Mouse (Mus musculus) lung, postnatal 4 days (tissue): ENCODE measurements around the gene Hagh.

Experiments
- DNase-seq, 2 experiments: peaks; one replicate each; pipeline ENCODE4 v3.0.0; 2021

The Hagh gene

DNA sequence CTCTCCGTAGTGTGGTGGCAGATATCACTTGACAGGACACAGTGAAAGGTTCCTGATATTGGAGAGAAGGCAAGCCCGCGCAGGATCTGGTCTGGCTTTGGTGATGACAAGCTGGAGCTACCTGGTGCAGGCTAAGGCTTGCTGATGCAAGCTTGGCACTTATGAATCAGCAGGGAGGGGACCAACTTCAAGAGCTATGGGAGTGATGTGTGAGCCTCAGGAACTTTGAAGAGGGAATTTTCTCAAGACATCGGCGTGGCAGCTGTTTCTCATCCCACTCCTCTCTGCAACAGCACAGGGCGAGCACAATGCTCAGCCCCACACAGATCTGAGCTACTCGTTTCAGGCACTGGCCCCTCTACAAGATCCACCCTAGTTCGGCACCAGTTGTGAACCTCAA is at the start of gene Hagh:
Hagh (plus strand) TSS at position 302 of the 400 bp plus-strand sequence.
- no peak for DNase-seq

- no peak for DNase-seq
Measured at GRCm38 (mm10) chr17:24792190-24792589, 47.8 kb upstream of the Hagh start.

- DNase-seq, result peak in 1 of 2 experiments; percentile 30
Measured at GRCm38 (mm10) chr17:24794791-24795190, 45.2 kb upstream of the Hagh start.

DNA sequence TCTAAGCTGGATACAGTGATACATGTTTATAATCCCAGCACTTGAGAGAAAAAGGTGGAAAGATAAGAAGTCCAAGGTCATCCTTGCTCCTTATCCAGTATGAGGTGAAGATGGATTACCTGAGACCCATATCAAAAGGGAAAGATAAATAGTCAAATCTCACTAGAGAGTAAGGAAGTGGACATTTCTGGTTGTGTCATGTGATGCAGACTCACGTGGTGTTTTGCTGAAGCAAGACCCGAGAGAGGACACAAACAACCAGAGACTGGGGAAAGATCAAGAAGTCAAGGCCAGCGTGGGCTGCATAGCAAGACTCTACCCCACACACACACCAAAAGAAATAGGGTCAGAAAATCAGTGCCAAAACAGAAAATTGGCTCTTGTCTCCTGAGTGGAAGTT is 43.0 kb upstream of the Hagh start:
- no peak for DNase-seq

DNA sequence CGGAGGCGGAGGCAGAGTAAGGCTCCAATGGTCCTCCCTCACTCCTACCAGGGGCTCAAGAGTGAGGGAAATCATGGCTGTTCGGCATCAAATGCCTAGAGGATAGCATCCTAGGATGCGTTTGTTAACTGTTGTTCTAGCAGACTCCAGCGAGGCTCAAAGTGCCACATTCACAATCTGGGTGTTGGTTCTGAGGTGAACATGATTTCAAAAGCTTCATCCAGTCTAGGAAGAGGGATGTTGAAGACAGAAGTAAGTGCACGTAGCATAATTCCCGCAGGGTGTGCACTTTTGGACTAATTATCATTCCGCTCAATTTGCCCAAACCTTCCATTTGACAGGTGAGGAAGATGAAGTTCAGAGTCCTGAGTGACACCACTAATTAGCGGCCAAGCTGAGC is 41.7 kb upstream of the Hagh start:
- DNase-seq, result no peak

GRCm38 (mm10) chr17:24799476-24799875 is 40.5 kb upstream of the Hagh start:
- DNase-seq, result no peak

DNA sequence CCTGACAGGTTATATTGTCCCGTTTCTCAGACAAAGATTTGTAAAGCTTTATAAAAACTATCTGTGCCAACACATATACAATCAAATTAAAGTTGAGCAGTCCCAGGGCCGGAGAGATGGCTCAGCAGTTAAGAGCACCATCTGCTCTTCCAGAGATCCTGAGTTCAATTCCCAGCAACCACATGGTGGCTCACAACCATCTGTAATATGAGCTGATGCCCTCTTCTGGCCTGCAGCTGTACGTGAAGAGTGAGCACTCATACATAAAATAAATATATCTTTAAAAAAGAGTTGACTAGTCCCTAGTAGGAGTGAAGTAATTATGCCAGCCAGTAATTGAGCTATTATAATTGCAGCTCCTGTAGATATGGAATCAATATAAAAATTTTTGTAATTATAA is 39.4 kb upstream of the Hagh start:
- DNase-seq, result no peak

- DNase-seq, result peak; percentile 65 to 70
Measured at GRCm38 (mm10) chr17:24803952-24804951, 35.7 kb upstream of the Hagh start, which contains the start of gene Meiob. Meiob (plus strand) TSS chr17:24804289.

GRCm38 (mm10) chr17:24811211-24811610 is 28.7 kb upstream of the Hagh start:
- DNase-seq, result no peak

- DNase-seq, result no peak
Measured at GRCm38 (mm10) chr17:24812215-24812614, 27.7 kb upstream of the Hagh start.

GRCm38 (mm10) chr17:24815256-24815655 is 24.7 kb upstream of the Hagh start:
- DNase-seq, result no peak

DNA sequence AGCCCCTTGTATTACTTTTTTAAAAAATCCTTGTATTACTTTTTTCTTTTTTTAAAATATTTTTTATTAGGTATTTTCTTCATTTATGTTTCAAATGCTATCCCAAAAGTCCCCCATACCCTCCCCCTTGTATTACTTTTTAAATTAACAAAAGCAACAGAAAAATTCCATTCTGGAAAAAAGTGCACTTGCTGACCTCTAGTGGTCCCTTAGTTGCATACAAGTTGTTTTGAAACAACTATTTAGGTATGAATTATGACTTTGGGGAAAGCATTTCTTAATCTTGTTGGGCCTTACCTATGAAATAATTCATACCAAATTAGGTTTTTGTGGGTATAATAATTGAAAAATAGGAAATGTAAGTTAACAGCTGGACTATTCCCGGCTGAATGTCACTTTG is 22.4 kb upstream of the Hagh start:
- no peak for DNase-seq

DNA sequence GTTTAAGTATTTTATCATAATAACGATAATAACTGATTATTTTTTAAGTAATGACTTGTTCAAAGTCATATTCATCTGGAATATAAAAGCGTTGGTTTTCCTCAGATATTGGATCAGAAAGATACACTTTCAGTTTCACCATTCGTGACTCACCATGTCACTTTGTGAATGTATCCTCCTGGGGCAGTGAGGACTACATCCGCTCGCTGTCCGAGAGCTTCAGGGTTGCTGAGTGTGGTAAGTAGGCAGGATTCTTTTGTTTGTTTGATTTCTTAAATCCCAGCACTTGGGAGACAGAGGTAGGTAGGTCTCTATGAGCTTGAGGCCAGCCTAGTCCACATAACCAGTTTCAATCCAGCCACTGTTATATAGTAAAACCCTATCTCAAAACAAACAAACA is 21.8 kb upstream of the Hagh start:
- no peak for DNase-seq

DNA sequence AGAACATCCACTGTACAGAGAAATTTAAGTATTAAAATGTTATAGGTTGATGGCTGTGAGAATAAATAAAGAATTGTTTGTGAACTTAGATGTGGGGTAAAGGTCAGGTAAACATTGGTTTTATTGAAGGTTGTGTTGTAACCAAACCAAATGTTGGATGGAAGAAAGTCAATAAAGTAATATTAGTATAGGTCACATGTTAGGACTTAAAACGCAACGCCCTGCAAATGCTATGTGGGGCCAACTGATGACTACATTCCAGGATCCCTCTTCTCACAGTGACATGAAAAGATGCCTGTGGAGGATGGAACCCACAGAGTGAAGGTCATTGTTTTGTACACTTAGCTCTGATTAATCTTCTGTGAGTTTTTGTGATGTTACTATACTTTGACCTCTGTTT is 20.5 kb upstream of the Hagh start:
- no peak for DNase-seq

DNA sequence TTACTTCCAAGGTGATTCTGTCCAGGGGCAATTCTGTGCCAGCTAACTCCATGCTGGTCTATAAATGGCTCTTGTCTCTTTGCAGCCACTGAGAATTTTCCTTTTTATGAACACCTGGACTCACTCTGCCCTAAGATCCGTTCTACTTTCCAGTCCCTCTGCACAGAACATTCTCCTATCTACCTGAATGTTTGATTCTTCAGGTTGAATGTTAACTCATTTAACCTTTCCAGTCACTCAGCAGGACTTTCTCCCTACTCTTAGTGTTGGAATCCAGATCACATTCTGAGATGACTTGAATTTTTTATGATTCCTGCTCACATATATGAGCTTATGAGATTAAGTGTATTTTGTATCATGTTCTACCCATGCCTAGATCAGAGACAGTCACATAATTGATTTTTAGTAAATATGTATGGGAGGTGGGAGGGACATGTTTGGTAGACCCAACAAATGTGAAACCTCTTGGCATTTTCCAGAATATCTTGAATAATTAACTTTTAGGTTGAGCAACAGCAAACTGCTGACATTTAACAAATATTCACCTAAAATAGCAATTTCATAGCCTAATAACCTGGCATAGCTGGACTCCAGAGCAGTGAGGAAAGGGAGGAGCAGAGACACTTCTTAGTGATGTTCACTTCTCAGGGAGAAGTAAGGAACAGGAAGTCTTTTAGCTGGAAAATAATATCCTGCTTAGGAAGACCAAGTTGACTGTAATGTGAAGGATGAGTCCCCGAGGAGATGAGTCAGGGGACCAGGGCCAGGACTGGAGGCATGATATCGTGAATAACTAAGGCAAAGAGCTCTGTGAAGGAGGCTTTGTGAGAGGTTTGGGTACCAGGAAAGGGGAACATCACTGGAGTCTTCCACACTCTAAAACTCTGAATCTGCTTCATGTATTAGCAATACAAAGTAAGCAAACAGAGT is 18.3 kb upstream of the Hagh start:
- DNase-seq, result no peak

DNA sequence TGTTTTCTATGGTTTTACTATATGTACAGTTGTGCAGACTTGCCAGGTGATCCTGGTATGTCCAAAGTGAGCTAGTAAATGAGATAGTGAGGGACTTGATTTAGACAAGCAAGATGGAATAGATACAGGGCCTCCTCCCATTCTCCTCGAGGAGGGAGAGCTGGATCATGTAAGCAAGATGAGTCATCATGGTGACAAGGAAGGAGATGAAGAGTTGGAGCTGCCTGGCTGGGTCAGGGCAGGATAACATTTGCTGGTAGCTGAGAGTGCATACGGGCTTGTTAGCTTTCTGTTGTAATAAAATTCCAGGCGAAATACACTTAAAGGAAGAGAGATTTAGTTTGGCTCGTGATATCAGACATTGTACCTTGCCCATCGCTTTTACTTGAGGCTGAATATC is 398 bp downstream of the Hagh start:
- no peak for DNase-seq

DNA sequence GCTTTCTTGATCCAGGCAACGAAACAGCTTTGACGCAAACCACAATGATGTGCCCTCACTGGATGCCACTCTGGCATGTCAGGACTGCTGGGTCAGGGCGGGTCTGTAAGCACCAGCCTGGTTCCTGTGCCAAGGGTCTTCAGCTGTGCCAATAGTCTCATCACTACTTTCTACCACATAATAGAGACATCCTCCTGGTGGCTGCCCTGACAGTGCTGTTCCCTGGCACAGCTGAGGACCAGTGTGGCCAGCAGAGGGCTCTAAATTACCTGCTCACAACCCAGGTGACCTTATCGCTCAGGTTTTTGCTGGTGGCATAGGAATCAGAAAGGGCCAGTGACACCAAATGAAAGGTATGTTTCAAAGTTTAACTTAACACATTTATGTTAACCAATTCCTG is 1.2 kb downstream of the Hagh start:
- DNase-seq, result peak in 1 of 2 experiments; percentile 39

GRCm38 (mm10) chr17:24842631-24843030 is 2.7 kb downstream of the Hagh start:
- no peak for DNase-seq

DNA sequence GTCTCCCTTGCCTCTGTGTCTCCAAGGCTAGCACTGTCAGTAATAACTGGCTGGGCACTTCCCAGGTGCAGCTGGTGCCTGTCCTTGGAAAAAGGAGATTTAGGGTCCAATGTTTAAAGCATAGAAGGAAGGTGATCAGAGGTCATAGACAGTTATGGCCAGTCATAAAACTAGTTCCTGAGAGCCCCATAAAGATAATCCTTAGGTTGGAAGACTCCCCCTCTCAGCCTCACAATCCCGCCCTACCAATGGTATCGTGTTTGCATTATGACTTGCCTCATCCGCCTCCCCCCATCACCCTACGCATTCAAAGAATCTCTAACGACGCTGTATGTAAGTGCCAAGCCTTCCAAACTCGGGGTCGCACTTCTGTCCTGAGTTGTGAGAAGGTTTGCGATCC is 4.6 kb downstream of the Hagh start:
- DNase-seq, result no peak

DNA sequence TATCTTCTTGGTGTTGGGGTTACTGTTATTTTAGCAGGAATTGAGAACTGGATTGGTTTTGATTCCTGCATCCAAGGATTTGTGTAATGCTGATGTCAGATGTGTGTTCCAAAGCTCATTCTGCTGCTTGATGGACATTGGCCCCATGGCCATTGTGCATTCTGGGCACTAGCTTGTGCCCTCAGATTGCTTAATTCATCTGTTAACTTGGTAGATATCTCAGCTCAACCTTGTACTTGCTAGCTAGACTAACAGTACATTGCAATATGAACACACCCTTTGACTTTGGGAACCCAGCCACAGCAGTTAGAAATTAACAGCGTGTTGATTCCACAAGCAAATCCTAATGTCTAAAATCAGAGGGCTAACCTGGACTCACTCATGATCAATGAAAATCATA is 7.4 kb downstream of the Hagh start:
- no peak for DNase-seq

DNA sequence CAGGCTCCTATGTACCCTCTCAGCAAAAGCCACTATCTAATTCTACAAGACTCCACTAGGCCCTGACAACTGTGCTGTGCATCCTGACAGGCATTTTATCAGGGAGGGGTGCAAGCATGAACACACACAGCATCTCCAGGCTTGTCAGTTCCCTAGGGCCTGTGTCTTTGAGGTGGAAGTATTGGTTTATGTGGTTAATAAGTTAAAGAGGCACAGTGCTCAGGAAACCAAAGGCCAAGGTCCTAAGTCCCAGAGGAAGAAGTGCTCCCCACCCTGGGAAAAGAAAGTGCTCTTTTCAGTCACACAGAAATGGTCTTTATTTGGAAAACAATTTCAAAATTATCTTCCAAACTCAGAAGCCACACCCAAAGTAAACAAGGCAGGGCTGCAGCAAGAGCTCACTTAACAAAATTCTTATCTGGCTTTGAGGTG is 8.7 kb downstream of the Hagh start:
- no peak for DNase-seq

GRCm38 (mm10) chr17:24849733-24850064 is 9.8 kb downstream of the Hagh start:
- DNase-seq, result no peak

- DNase-seq, result peak; percentile 96 to 97
Measured at GRCm38 (mm10) chr17:24850065-24850772, 10.3 kb downstream of the Hagh start, which contains the start of gene Fahd1. Fahd1 (minus strand) TSS chr17:24850364.
